Mouse (Mus musculus) thymus, adult 2 months (tissue): ENCODE measurements around the gene Tnfsf11. TPM values are rescaled to one million over a fixed set of nuclear protein-coding genes. Genes with fewer than 3 reads are reported as not detected.

Experiments used
- DNase-seq: peaks from one replicate; pipeline ENCODE4 v3.0.0; 2021
- H3K27ac ChIP-seq: fragments of 200-500 bp; 2 replicates; pipeline ENCODE4 v1.5.1; 2012; ENCODE audit warnings: low read length, control low read depth; ENCODE audit not compliant: control insufficient read depth, insufficient read depth
- H3K27me3 ChIP-seq: fragments of 200-500 bp; 2 replicates; pipeline ENCODE4 v1.6.1; 2012; ENCODE audit warnings: mild to moderate bottlenecking, low read length, moderate library complexity, mixed read lengths; ENCODE audit not compliant: control insufficient read depth, insufficient read depth
- H3K36me3 ChIP-seq: fragments of 200-500 bp; 2 replicates; pipeline ENCODE4 v1.6.1; 2012; ENCODE audit warnings: mild to moderate bottlenecking, low read length, moderate library complexity; ENCODE audit not compliant: control insufficient read depth, insufficient read depth
- H3K4me1 ChIP-seq: fragments of 200-500 bp; replicated peaks from 2 replicates; pipeline ENCODE4 v1.6.1; 2012; ENCODE audit warnings: low read length; ENCODE audit not compliant: control insufficient read depth, insufficient read depth
- H3K4me3 ChIP-seq: fragments of 200-500 bp; 2 replicates; pipeline ENCODE4 v1.5.1; 2012; ENCODE audit warnings: mild to moderate bottlenecking, low read length, control low read depth, moderate library complexity; ENCODE audit not compliant: control insufficient read depth, insufficient read depth
- CTCF ChIP-seq: fragments of 200-500 bp; IDR thresholded peaks from 2 replicates; pipeline ENCODE4 v1.5.1; 2012; ENCODE audit warnings: mild to moderate bottlenecking, control low read depth, low read length, moderate library complexity, borderline replicate concordance; ENCODE audit not compliant: control insufficient read depth, poor library complexity, insufficient read depth; ENCODE audit errors: extremely low read depth
- POLR2A ChIP-seq: fragments of 200-500 bp; IDR thresholded peaks from 2 replicates; pipeline ENCODE4 v1.6.1; 2012; ENCODE audit warnings: mild to moderate bottlenecking, low read length, control low read depth, moderate library complexity; ENCODE audit not compliant: control insufficient read depth, poor library complexity, insufficient read depth; ENCODE audit errors: extremely low read depth
- WGBS: fragments of 180-500 bp; shearing (Covaris S2); methylation state at CpG from one replicate; pipeline ENCODE4 v1.1.7; 2018; 5-methylcytosine and 5-hydroxymethylcytosine counted together
- polyA plus RNA-seq: library from polyadenylated mRNA; depleted of rRNA; stranded (reverse); fragments of >200 nt; gene quantifications from 2 replicates; pipeline ENCODE4 v1.2.3, GENCODE M21; 2012

Gene Tnfsf11
- polyA plus RNA-seq, 1 experiment: 2.6 TPM

DNA sequence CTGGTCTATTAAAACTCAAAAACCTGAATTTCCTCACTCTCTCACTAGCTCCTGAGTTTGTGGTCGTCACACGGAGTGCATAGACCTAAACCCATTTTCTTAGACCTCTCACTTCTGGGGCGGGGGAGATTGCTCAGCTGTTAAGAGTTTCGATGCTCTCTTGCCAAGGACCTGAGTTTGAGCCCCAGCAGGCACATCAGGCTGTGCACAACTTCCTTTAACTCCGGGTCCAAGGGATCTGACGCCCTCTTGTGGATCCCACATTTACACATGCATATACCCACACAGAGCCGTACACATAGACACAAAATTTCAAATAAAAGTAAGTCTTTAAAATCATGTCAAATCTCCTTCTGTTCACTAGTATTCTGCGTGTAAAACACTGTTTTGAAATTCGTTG, 15.1 kb upstream of the Tnfsf11 start:
- 91% methylated on average over 9 of the region's 9 CpGs for WGBS
- TF ChIP-seq CTCF: no peak
- TF ChIP-seq POLR2A: no peak
- H3K27ac ChIP-seq: no peak overlapping the region

DNA sequence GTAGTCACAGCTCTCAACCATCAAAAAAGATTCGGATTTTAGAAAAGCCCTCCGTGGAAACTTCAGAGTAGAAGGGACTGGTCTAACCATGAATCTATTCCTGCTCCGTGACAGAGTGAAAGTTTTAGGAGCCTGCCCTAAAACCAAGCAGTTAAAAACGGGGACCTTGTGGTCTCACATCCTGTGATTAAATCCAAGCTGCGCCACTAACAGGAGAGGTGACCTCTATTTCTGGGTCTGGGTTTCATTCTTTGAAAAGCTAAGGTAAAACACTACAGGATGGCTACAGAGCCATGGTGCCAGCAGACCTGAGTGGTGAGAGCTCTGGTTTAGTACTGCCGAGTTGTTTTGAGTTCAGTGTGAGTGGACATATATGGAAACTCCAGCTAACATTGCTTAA, 12.4 kb upstream of the Tnfsf11 start:
- no peak overlapping the region for H3K27ac ChIP-seq
- no peak for TF ChIP-seq POLR2A
- no peak for TF ChIP-seq CTCF
- no peaks in the 10 kb centered on the region for H3K36me3 ChIP-seq
- no peak overlapping the region for H3K4me3 ChIP-seq
- peaks cover 9% of the 10 kb centered on the region for H3K4me1 ChIP-seq
- 42% methylated on average over 6 of the region's 6 CpGs for WGBS
- H3K27me3 ChIP-seq: no peaks in the 10 kb centered on the region
- DNase-seq: no peak

More for the DNA sequence above, 15.1 kb upstream of the Tnfsf11 start:
- DNase-seq: peak; percentile 14
- no peaks in the 10 kb centered on the region for H3K27me3 ChIP-seq
- peaks cover 9% of the 10 kb centered on the region for H3K4me1 ChIP-seq
- H3K36me3 ChIP-seq: no peaks in the 10 kb centered on the region
- no peak overlapping the region for H3K4me3 ChIP-seq

DNA sequence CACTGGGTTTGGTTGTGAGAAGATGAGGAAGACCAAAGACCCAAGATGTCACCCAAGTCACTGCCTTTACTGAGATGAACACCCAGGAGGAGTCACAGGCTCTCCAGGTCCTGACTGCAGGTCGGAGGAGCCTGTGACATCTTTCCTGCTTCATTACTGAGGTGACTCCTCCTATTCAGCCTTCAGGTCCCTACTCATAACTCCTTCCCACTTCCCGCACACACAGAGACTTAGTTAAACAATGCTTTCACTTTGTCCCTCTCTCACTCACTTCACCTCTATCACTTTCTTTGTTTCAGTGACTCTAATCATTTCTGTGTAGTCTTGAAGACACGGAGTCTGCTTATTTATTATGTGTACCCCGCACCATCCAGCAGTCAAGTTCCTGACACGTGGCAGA, 11.7 kb upstream of the Tnfsf11 start:
- no peak overlapping the region for H3K27ac ChIP-seq
- H3K36me3 ChIP-seq: no peaks in the 10 kb centered on the region
- WGBS: 79% methylated on average over 5 of the region's 5 CpGs
- no peaks in the 10 kb centered on the region for H3K27me3 ChIP-seq
- H3K4me1 ChIP-seq: peaks cover 9% of the 10 kb centered on the region
- no peak overlapping the region for H3K4me3 ChIP-seq
- TF ChIP-seq CTCF (no peak), POLR2A (no peak)
- no peak for DNase-seq

DNA sequence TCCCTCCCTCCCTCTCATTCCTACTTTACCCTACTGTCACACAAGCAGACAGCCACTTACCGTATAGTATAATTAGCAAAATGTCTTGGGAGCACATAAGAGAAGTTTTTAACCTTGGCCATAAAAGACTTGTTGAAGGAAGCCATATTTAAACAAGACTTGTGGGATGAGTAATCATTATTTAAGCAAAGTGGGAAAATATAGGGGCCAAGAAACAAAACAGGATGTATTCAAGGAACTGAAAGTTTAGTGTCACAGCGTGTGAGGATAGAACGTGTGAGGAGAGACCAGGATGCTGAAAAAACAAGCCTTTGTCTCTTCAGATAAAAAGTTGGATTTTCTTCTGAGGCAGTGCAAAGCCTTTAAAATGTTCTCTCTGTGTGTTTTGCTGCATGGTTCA, 11.2 kb upstream of the Tnfsf11 start:
- H3K27ac ChIP-seq: no peak overlapping the region
- H3K4me3 ChIP-seq: no peak overlapping the region
- DNase-seq: no peak
- WGBS: 87% methylated on average over 3 of the region's 3 CpGs
- H3K36me3 ChIP-seq: no peaks in the 10 kb centered on the region
- TF ChIP-seq CTCF (no peak), POLR2A (no peak)
- H3K4me1 ChIP-seq: peaks cover 9% of the 10 kb centered on the region
- no peaks in the 10 kb centered on the region for H3K27me3 ChIP-seq

GRCm38 (mm10) chr14:78317623-78318022, 9.8 kb upstream of the Tnfsf11 start:
- Histone ChIP-seq H3K4me1 (peaks cover 9% of the 10 kb centered on the region), H3K27ac (no peak overlapping the region), H3K4me3 (no peak overlapping the region), H3K36me3 (no peaks in the 10 kb centered on the region), H3K27me3 (no peaks in the 10 kb centered on the region)
- TF ChIP-seq CTCF: no peak
- no peak for TF ChIP-seq POLR2A
- 94% methylated on average over 5 of the region's 5 CpGs for WGBS
- DNase-seq: no peak

- no peaks in the 10 kb centered on the region for H3K36me3 ChIP-seq
- 53% methylated on average over 3 of the region's 3 CpGs for WGBS
- no peak for TF ChIP-seq CTCF
- TF ChIP-seq POLR2A: no peak
- no peaks in the 10 kb centered on the region for H3K27me3 ChIP-seq
- no peak overlapping the region for H3K4me3 ChIP-seq
- H3K4me1 ChIP-seq: no peaks in the 10 kb centered on the region
- DNase-seq: no peak
- no peak overlapping the region for H3K27ac ChIP-seq
Observed at GRCm38 (mm10) chr14:78300914-78301313, 6.9 kb downstream of the Tnfsf11 start.

DNA sequence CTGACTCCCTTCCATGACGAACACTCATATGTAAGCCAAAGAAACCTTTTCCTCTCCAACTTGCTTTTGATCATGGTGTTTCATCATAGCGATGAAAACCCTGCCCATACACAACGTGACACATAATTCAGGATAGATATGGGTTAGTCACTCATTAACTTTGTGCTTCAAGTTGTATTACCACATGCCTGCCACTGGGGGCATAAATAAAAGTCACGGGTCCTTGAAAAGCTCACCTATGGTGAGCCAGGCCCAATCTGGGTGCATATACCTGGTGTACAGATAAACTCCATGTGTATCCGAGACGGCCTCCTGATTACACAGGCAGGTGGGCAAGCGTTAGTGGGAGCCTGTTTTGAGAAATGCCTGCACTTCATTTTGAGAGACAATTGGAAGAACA, 15.2 kb downstream of the Tnfsf11 start:
- no peak overlapping the region for H3K4me3 ChIP-seq
- H3K27me3 ChIP-seq: no peaks in the 10 kb centered on the region
- no peak overlapping the region for H3K27ac ChIP-seq
- DNase-seq: peak; percentile 26
- 93% methylated on average over 7 of the region's 7 CpGs for WGBS
- no peaks in the 10 kb centered on the region for H3K4me1 ChIP-seq
- H3K36me3 ChIP-seq: no peaks in the 10 kb centered on the region
- TF ChIP-seq CTCF (no peak), POLR2A (no peak)
